Mouse (Mus musculus): ENCODE results near the gene Gpatch11.
"Not testable (repeated sequence)": the region's sequence is repeated elsewhere in the genome, so short reads cannot be mapped to it uniquely, and the experiment has no call there.

The Gpatch11 gene

DNA sequence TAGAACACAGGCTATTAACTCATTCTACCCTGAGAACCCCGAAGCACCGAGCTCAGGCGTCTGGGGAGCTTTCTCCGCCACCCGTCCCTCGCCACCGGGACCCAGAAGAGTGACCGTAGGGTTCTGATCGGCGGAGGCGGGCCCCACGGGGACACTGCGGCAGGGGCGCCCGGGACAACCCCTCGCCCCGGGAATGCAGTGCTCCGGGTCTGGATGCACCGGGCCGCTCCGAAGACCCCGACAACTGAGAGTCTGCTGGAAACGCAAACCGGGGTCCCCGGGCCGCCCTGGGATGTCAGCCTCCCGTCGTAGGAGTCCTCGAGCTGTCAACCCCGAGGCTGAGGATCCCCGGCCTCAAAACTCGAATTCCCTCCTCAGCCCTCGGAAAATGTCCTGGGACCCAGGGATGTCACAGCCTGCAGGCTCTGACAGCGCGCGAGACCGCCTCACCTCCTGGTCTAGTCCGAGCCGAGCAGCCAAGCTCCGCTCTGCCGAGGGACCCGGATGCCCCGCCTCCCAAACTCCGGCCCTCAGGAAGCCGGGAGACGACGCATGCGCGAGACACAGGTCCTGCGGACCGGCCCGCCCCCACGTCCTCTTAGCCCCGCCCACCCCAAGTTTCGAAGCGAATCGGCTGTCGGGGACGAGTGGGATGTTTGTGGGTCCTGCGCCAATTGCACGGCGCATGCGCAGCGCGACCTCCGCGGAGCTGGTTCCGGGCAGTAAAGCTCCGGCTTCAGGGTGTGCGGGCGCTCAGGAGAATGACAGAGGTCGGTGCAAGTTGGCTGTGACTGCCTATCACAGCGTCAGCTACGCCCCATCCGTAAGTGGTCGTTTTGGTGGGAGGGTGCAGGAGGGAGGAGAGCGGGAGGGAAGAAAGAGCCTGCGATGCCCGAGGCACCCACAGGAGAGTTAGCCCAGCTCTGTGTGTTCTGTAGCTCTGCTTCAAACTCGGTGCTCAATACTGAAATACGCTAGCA lies at the start of gene Gpatch11, which contains the start of gene Heatr5b:
Gpatch11 (plus strand) TSS at position 712 of the 980 bp plus-strand sequence.
Heatr5b (minus strand) TSS at position 509 of the 980 bp plus-strand sequence.
- peak; percentile 97 for DNase-seq (ENCODE audit: low read depth)

DNA sequence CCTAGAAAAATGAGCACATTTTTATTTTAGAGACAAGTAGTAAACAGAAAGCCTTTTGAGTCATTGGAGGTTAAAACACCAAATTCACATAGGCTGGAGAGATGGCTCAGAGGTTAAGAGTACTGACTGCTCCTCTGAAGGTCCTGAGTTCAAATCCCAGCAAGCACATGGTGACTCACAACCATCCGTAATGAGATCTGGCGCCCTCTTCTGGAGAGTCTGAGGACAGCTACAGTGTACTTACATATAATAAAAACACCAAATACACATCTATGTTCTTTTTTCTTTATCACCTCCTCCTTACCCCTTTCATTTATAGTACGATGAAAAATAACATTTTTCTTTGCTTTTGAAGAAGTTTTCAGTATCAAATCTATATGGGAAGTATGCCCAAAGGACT lies 47.1 kb upstream of the Gpatch11 start:
- DNase-seq (ENCODE audit: low read depth): not testable (repeated sequence)

DNA sequence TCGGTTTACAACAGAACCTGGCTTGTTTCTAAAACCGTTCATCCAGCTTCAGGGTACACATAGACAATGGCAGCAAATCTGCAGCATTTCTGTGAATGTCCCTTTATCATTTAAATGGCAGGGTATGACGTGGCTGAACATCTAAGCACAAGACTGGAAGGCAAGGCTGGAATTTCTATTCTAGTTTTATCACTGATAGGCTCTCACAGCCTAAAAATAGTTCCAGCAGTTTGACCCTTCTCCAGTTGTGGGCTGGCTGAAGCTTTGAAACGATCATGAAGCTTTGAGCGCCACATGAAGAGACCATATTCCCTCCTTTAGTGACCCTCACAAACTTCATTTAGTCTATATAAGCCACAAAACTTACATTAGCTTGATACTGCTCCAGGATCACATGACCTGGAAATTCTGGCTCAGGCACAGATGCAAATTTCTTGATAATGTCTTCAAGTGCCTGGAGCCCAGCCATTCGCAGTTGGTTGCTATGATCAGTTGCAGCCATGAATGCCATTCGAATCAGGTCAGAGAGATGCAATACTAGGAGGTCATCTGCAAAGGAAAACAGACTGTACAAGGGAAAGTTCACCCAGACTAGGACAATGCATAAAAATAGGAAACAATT lies 44.2 kb upstream of the Gpatch11 start:
- no peak for DNase-seq (ENCODE audit: low read depth)

DNA sequence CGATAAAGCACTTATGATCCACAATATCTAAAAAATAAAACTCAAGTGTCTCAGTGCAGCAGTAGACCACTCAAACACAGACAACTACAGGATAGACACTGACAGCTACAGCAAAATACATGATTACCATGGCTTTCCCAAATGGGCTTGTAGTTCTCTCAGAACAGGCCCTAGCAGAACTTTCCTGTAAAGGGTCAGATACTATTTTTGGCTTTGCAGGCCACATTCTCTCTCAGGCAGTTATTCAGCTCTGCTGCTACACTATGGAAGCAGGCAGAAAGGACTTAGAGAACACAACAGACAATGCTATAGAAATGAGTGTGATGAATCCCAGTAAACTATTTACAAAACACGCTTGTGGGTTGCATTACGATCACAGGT lies 43.7 kb upstream of the Gpatch11 start:
- no peak for DNase-seq (ENCODE audit: low read depth)

DNA sequence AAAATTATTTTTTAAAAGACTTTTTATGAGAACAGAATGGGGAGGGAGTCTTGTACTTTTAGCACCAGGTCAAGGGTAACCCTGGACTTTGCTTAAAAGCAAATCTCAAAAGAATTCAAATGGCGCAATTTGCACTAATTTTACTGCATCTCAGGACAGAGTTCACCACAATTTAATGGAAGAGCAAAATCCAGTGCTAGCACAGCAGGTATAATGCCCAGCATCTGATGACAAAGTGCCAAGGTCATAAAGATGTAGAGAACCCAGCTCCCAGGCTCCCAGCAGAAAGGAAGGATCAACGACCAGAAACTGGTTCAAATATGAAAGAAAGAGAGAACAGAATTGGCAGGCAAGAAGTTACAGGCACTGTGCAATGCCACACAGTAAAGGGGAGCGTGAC lies 43.2 kb upstream of the Gpatch11 start:
- no peak for DNase-seq (ENCODE audit: low read depth)

DNA sequence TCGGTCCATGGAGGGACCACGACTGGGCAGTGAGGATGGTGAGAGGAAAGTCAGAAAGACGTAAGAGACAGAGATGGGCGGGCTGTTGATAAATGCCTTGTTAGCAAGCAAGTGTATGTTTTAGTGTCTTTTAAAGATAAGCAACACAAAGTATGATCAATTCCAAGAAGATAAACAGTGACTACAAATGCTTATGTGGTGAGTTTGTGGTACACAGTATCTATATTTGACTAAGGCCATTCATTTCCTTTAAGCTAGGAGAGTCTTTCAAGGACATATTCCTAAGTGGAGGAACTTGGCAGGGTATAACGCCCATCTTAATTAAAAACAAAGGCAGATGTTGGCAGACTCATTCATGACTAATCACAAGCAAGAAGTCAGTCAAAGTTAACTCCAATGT lies 41.0 kb upstream of the Gpatch11 start:
- DNase-seq (ENCODE audit: low read depth): no peak

DNA sequence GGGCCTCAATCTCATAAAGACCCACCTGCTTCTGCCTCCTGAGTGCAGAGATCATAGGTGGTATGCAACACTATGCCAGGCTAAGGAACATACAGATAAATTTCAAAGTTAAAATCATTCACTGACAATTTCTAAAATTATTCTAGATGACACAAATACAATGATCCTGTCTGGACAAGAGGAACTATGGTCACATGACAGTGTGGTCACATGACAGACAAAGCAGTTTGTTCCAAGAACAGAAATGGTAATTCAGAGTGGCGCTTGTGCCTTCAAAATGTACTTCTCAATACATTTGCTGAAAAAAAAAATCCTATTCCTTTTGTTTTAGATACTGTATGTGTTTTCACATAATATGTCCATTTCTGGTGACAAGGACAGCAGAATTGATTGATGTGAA lies 38.1 kb upstream of the Gpatch11 start:
- no peak for DNase-seq (ENCODE audit: low read depth)

DNA sequence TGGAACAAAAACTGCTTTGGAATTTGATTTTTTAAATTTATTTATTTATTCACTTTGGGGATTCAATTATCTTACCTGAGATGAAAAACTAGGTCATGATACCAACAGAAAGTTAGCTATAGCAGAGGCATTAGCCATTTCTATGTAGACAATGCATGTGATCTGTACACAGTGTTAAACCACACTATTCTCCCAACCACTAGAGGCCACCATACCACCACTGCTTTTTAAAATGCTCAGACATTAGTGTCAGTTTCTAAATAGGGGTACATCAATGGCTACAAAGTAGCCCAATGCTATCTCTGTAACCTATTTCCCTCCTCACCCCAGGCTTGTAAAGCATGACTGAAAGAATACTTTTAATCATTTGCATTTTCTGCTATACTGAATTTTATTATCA lies 26.3 kb upstream of the Gpatch11 start:
- peak; percentile 7 for DNase-seq (ENCODE audit: low read depth)

DNA sequence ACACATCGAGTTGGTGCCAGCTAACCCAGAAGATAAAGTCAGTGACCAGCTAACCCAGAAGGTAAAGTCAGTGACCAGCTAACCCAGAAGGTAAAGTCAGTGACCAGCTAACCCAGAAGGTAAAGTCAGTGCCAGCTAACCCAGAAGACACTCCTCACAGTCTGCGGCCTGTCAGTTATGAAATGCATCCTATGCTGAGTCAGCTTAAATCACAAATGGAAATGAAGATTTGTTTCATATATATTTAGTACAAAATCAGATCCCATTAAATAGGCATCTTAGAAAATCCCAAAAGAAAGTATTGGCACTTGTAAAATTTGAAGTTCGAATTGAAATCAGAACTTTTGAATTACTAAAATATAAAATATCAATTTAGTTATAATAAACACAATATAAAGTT lies 25.8 kb upstream of the Gpatch11 start:
- no peak for DNase-seq (ENCODE audit: low read depth)

DNA sequence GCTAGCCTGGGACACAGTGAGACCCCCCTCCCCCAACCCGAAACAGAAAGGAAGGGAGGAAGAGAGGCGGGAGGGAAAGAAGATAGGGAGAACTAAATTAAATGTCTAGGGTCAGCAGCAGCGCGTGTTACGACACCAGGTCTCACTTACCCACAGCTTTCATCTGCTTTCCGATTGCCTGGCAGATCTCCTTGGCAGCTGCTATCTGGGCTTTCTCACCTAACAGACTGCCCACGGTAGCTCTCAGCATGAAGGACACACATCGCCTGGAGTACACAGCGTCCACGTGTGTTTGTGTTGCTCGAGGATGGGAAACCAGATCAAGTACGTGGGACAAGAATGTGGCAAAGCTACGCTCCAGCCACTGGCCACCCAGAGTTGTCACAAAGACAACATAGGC lies 11.0 kb upstream of the Gpatch11 start:
- DNase-seq (ENCODE audit: low read depth): no peak

DNA sequence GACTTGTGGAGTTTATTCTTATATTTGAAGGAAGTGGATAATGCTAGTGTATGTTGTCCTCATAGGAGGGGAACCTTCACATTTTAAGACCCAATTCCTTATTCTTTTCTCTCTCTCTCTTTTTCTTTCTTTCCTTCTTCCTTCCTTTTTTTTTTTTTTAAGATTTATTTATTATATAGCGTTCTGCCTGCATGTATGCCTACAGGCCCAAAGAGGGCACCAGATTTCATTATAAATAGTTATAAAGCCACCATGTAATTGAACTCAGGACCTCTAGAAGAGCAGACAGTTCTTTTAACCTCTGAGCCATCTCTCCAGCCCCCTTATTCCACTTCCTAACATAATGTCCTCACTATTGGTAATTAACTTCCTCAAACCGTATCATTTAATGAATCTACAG lies 689 bp downstream of the Gpatch11 start:
- DNase-seq (ENCODE audit: low read depth): peak; percentile 6

DNA sequence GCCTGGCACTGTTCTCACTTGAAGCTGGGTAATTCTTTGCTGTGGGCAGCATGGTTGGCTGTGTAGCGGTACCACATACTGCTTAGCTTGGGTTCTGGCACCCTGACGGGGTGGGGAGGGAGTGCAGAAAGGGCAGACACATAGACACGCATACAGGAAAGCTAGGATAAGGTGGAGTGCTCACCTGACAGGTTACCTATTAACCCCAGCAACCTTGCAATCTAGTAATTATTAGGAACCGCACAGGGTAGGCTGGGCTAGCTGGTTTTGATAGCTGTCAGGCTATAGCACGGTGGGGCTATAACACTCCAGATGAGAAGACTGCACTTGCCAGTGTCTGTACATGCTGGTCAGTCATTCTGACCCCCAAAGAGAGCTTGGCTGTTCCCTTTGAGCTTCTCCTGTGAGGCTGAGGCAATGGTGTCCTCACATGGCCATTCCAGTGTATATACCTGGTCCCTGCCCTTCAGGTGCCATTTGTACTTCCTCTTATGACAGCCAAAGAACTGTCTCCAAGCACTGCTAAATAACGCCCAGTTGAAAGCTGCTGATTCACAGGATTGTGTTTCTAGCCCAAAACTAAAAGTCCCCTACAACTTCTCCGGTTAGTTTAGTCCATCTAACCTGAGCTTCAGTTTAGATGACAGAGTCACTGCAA lies 7.0 kb downstream of the Gpatch11 start:
- no peak for DNase-seq (ENCODE audit: low read depth)

DNA sequence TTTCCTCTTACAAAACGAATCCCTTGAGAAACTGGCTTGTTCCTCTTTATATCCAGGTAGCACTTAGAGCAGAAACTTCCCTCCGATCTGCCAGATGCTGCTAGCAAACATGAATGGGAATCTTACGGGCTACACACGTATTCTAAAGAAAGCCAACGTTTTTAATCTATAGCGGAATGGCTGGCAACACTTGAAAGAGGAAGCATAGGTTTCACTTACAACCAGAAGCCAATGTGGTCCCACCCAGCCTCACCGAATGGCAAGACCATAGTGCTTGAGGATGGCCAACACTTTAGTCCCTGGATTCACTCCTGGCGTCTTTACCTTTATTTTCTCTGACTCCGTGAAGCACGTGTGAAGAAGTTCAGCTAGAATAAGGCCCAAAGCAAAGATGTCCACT lies 20.9 kb downstream of the Gpatch11 start:
- no peak for DNase-seq (ENCODE audit: low read depth)

DNA sequence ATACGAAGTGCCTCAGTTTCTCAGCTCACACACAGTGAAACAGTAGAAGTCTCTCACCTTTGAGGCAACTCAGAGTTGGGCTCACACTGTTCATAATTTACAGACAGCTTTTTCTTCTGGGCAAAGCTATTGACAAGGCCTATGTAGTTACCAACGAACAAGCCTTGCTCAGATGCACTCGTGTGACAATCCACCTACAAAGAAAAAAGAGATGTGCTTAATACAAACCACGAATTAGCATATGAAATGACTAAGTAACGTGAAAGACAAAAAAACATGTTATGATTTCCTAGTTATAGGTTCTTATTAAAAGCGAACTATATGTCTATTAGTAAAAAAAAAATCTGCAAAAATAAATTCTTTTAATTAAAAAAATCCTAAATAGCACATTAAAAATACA lies 38.5 kb downstream of the Gpatch11 start:
- no peak for DNase-seq (ENCODE audit: low read depth)

DNA sequence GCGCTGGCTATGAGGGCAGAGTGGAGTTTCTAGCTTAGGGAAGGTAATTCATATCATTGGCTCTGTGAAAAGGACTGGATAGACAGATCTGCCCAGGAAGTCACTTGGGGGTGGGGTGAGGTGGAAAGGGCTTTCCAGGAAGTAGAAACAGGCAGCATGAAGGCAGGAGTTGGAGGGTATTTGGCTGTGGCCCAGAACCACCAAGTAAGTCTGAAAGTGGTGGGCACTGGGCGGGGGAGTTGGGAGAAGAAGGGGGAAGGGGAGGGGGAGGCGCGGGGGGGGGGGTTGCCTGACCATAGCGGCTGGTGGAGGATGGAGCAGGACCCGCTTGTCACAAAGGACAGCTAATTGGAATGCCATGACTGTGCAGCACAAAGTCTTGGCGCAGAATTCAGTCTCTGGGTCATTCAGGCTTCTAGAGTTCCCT lies 46.5 kb downstream of the Gpatch11 start:
- no peak for DNase-seq (ENCODE audit: low read depth)

DNA sequence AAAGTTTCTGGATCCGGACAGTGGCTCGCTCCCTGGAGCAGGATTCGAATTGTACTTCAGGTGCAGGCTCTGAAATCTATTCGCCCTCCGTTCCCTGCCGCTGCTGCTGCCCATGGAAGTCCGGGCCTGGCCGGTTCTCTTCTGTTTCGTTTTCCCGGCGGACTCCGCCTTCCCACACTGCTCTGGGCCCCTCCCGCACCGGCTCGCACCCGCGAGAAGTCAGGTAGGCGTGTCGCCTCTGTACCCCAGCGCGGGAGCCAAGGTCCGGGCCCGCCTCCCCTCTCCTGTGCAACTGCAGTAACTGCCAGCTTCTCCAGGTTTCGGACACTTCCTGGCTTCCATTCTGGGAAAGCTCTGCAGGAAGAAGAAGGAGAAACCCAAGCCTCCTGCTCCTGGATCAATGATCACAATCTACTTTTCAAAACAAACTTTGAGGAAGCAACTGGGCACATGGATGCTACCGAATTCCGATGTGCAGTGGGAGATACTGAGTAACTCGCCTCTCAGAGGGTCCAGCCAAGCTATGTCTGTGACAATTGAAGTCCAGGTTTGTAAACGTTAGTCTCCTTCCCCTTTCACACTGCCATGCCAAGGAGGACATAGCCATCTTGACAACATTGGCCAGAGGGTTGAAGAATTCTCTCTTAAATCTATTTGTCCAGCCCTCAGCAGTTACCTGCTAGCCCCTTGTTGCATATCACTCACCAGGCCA lies 47.2 kb downstream of the Gpatch11 start, which contains the start of gene Eif2ak2:
Eif2ak2 (minus strand) TSS at position 173 of the 712 bp plus-strand sequence.
- DNase-seq (ENCODE audit: low read depth): peak; percentile 60

DNA sequence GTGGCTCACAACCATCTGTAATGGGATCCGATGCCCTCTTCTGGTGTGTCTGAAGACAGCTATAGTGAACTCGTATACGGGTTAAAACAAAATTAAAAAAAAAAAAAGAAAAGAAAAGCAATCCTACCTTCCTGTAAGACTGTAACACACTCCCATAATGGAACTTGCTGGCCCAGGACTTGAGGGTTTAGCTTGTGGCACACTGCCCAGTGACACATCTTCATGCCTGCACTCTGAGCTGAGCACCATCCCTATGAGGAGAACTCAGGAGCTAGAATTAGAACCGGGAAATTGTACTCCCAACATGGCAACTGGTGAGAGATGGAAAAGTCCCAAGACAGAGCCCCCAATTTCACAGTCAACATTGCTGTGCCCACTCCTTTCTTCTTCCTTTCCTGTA lies 47.9 kb downstream of the Gpatch11 start:
- DNase-seq (ENCODE audit: low read depth): no peak

DNA sequence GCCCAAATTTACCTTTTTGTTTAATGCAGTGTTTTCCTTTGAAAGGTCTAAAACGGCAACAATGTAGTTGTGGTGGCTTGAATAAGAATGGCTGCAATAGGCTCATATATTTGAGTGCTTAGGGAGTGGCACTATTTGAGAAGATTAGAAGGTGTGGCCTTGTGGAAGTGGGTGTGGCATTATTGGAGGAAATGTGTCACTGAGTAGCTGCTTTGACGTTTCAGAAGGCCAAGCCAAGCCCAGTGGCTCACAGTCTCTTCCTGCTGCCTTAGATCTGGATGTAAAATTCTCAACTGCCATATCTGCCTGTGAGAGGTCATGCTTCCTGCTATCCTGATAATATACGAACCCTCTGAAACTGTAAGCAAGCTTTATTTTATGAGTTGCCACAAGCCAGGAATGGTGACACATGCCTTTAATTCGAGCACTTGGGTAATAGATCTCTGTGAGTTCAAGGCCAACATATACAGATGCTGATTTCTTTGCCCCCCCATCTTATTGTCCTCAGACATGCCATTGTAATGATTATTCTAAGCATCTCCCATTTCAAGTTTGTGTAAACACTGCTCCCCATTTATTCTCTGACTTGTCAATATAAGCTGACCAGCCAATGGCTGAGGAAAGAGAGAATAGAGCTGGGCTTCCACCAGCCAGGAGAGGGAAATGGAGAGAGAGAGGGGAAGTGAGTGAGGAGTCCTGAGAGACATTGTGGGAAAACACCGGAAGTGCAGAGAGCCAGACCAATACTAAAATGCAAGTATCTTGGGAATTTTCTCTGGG lies 50.1 kb downstream of the Gpatch11 start:
- no peak for DNase-seq (ENCODE audit: low read depth)

DNA sequence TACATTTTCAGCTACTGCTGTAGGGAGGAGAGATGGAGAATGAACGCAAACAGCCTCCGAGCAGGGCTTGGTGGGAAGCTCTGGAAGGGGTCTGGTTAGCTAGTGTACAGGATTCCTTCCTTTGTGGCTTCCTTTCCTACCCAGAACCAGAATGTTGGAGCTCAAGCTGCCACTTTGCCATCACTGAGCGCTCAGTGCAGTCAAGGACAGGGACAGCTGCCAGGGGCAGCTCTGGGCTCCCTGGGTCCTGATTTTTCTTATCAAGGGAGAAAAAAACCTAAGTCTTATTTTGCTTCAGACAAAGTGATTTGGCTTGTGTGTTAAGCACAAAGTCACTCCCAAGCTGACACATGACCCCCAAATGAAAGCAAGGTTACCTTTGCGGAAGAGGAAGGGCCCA lies 53.2 kb downstream of the Gpatch11 start:
- no peak for DNase-seq (ENCODE audit: low read depth)

DNA sequence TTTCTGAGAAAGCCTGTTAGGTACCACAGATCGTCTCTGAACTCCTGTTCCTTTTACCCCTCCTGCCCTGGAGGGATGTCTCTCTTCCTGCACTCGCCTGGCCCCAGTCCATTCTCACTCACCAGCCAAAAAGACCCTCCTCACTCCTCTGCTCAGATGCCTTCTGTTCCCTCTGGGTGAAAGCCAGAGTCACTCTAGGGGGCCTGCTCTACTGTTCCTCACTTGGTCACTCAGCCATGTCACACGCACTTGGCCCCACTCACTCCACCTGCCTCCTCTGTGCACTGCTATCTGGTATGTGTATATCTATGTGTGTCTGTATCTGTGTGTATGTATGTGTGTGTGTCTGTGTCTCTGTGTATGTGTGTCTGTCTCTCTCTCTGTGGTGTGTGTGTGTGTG lies 53.8 kb downstream of the Gpatch11 start:
- no peak for DNase-seq (ENCODE audit: low read depth)

DNA sequence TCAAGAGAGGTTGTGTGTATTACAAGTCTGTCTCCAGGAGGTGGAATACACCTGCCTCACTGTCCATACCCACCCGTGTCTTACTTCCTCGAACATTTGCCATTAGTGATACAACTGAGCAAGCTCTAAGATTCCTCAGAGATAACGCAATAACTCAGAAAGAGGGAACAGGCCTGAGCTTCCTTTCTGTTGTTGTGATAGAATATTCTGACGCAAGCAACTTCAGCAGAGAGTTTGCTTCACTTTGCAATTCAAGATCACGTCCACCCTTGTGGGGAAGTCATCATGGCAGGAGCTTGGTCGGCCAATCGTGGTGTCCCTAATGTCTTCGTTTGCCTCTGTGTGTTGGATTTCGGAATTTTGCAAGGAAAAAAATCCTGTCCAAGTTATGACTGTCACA lies 55.7 kb downstream of the Gpatch11 start:
- DNase-seq (ENCODE audit: low read depth): no peak

Data from c-Kit-positive CD71-negative TER-119-negative erythroid progenitor cells, embryonic 14.5 days (primary cell).